Mouse (Mus musculus): ENCODE results near the gene Stambp.
"Not testable (repeated sequence)": the region's sequence is repeated elsewhere in the genome, so short reads cannot be mapped to it uniquely, and the experiment has no call there.

Gene Stambp

GRCm38 (mm10) chr6:83572671-83573070 is at the start of gene Stambp:
Gene Stambp, minus strand, starts transcription at chr6:83572729.
- no peak for DNase-seq (ENCODE audit: low spot score in 2 of 2)

GRCm38 (mm10) chr6:83619955-83620354 is 47.4 kb upstream of the Stambp start:
- DNase-seq (ENCODE audit: low spot score in 2 of 2): no peak

- no peak for DNase-seq (ENCODE audit: low spot score in 2 of 2)
Observed at GRCm38 (mm10) chr6:83617581-83618335, 45.2 kb upstream of the Stambp start.

- no peak for DNase-seq (ENCODE audit: low spot score in 2 of 2)
Observed at GRCm38 (mm10) chr6:83616512-83616911, 44.0 kb upstream of the Stambp start.

GRCm38 (mm10) chr6:83614469-83614868 is 41.9 kb upstream of the Stambp start:
- DNase-seq (ENCODE audit: low spot score in 2 of 2): no peak

- no peak for DNase-seq (ENCODE audit: low spot score in 2 of 2)
Observed at GRCm38 (mm10) chr6:83612976-83613375, 40.4 kb upstream of the Stambp start.

GRCm38 (mm10) chr6:83599636-83600174 is 27.2 kb upstream of the Stambp start:
- no peak for DNase-seq (ENCODE audit: low spot score in 2 of 2)

GRCm38 (mm10) chr6:83599060-83599550 is 26.6 kb upstream of the Stambp start:
- no peak for DNase-seq (ENCODE audit: low spot score in 2 of 2)

- DNase-seq (ENCODE audit: low spot score in 2 of 2): peak; percentile 27 to 68
Observed at GRCm38 (mm10) chr6:83598646-83599045, 26.1 kb upstream of the Stambp start.

GRCm38 (mm10) chr6:83597988-83598387 is 25.5 kb upstream of the Stambp start:
- no peak for DNase-seq (ENCODE audit: low spot score in 2 of 2)

- DNase-seq (ENCODE audit: low spot score in 2 of 2): no peak
Observed at GRCm38 (mm10) chr6:83595035-83595434, 22.5 kb upstream of the Stambp start.

GRCm38 (mm10) chr6:83593896-83594295 is 21.4 kb upstream of the Stambp start:
- DNase-seq (ENCODE audit: low spot score in 2 of 2): no peak

GRCm38 (mm10) chr6:83592051-83592450 is 19.5 kb upstream of the Stambp start:
- DNase-seq (ENCODE audit: low spot score in 2 of 2): no peak

GRCm38 (mm10) chr6:83590301-83590700 is 17.8 kb upstream of the Stambp start:
- no peak for DNase-seq (ENCODE audit: low spot score in 2 of 2)

GRCm38 (mm10) chr6:83587191-83587590 is 14.7 kb upstream of the Stambp start:
- not testable (repeated sequence) for DNase-seq (ENCODE audit: low spot score in 2 of 2)

- DNase-seq (ENCODE audit: low spot score in 2 of 2): not testable (repeated sequence)
Observed at GRCm38 (mm10) chr6:83585328-83585727, 12.8 kb upstream of the Stambp start.

- no peak for DNase-seq (ENCODE audit: low spot score in 2 of 2)
Observed at GRCm38 (mm10) chr6:83583591-83583990, 11.1 kb upstream of the Stambp start.

GRCm38 (mm10) chr6:83582938-83583270 is 10.4 kb upstream of the Stambp start:
- peak; percentile 15 to 41 for DNase-seq (ENCODE audit: low spot score in 2 of 2)

- DNase-seq (ENCODE audit: low spot score in 2 of 2): no peak
Observed at GRCm38 (mm10) chr6:83582135-83582937, 9.8 kb upstream of the Stambp start.

- no peak for DNase-seq (ENCODE audit: low spot score in 2 of 2)
Observed at GRCm38 (mm10) chr6:83577534-83577933, 5.0 kb upstream of the Stambp start.

- no peak for DNase-seq (ENCODE audit: low spot score in 2 of 2)
Observed at GRCm38 (mm10) chr6:83575609-83576008, 3.1 kb upstream of the Stambp start.

GRCm38 (mm10) chr6:83571840-83572667 is 475 bp downstream of the Stambp start:
- peak; percentile 79 to 80 for DNase-seq (ENCODE audit: low spot score in 2 of 2)

Data from thymus, postnatal 10 days (tissue).